Mouse (Mus musculus): ENCODE results near the gene Ptprt. TPM values are rescaled to one million over a fixed set of nuclear protein-coding genes. Genes with fewer than 3 reads are reported as not detected.
A peak's percentile ranks its signal among the peaks of the same experiment; 100 is the strongest.

The Ptprt gene
- total and polyA plus RNA-seq, 2 experiments from 2014 or later = 15.7 to 68.3 TPM

DNA sequence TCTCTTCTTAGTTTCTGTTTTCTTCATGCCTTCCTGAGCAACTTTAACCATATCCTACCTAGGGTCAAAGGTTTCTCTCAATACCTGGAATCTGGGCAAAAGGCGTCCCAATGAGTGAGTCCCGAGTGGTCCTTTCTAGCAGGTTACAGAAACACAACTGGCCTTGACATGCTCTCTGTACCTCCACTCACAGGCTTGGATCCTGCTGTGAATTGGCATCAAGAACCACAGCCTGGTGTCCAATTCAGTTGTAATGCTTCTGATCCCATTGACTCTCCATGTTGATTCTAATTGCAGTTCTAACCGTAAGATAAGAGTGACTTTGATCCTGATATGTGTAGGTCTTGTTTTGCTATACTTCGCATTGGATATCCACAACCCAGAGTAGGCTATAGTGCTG is 776.5 kb downstream of the Ptprt start:
- no peaks in the 10 kb centered on the region for H3K4me1 ChIP-seq (ENCODE audit: insufficient read depth, low read length)
- no peak for TF ChIP-seq CTCF (IDR thresholded peaks at IDR 0.05; ENCODE audit: low read depth)
- no peaks in the 10 kb centered on the region for H3K9me3 ChIP-seq (ENCODE audit: low read length)
- no peaks in the 10 kb centered on the region for H3K36me3 ChIP-seq (ENCODE audit: insufficient read depth, low read length)
- H3K4me2 ChIP-seq (ENCODE audit: low read depth, low read length) = no peak overlapping the region
- H3K27ac ChIP-seq = no peak overlapping the region
- no peaks in the 10 kb centered on the region for H3K27me3 ChIP-seq (ENCODE audit: insufficient read depth, low read length)
- DNase-seq (ENCODE audit: low spot score) (no peak), ATAC-seq (no peak)
- no peak overlapping the region for H3K4me3 ChIP-seq (ENCODE audit: low read length)
- H3K9ac ChIP-seq (replicated peaks; ENCODE audit: low read length) = no peak overlapping the region
- 88% methylated on average over 4 of the region's 4 CpGs for WGBS

- Histone ChIP-seq H3K36me3 (ENCODE audit: insufficient read depth, low read length) (no peaks in the 10 kb centered on the region), H3K9me3 (ENCODE audit: low read length) (no peaks in the 10 kb centered on the region), H3K27me3 (ENCODE audit: insufficient read depth, low read length) (no peaks in the 10 kb centered on the region), H3K4me3 (ENCODE audit: low read length) (no peak overlapping the region), H3K4me2 (ENCODE audit: low read depth, low read length) (no peak overlapping the region), H3K4me1 (ENCODE audit: insufficient read depth, low read length) (no peaks in the 10 kb centered on the region), H3K27ac (no peak overlapping the region), H3K9ac (replicated peaks; ENCODE audit: low read length) (no peak overlapping the region)
- 47% methylated on average over 4 of the region's 4 CpGs for WGBS
- no peak for TF ChIP-seq CTCF (IDR thresholded peaks at IDR 0.05; ENCODE audit: low read depth)
- ATAC-seq = no peak
- DNase-seq (ENCODE audit: low spot score) = peak; percentile 28
These were observed 778.4 kb downstream of the Ptprt start for GRCm38 (mm10) chr2:161882580-161882979.

- 70% methylated on average over 3 of the region's 3 CpGs for WGBS
- Histone ChIP-seq H3K9me3 (ENCODE audit: low read length) (no peaks in the 10 kb centered on the region), H3K4me3 (ENCODE audit: low read length) (no peak overlapping the region), H3K27me3 (ENCODE audit: insufficient read depth, low read length) (no peaks in the 10 kb centered on the region), H3K36me3 (ENCODE audit: insufficient read depth, low read length) (no peaks in the 10 kb centered on the region), H3K9ac (replicated peaks; ENCODE audit: low read length) (no peak overlapping the region), H3K4me2 (ENCODE audit: low read depth, low read length) (no peak overlapping the region), H3K27ac (no peak overlapping the region), H3K4me1 (ENCODE audit: insufficient read depth, low read length) (no peaks in the 10 kb centered on the region)
- ATAC-seq (no peak), DNase-seq (ENCODE audit: low spot score) (no peak)
- TF ChIP-seq CTCF (IDR thresholded peaks at IDR 0.05; ENCODE audit: low read depth) = no peak
These were observed 780.0 kb downstream of the Ptprt start for GRCm38 (mm10) chr2:161880941-161881340.

- WGBS = 61% methylated on average over 4 of the region's 4 CpGs
- H3K27ac ChIP-seq = no peak overlapping the region
- no peak overlapping the region for H3K4me3 ChIP-seq (ENCODE audit: low read length)
- H3K36me3 ChIP-seq (ENCODE audit: insufficient read depth, low read length) = no peaks in the 10 kb centered on the region
- no peaks in the 10 kb centered on the region for H3K27me3 ChIP-seq (ENCODE audit: insufficient read depth, low read length)
- no peak overlapping the region for H3K4me2 ChIP-seq (ENCODE audit: low read depth, low read length)
- ATAC-seq (no peak), DNase-seq (ENCODE audit: low spot score) (peak; percentile 33)
- no peaks in the 10 kb centered on the region for H3K9me3 ChIP-seq (ENCODE audit: low read length)
- TF ChIP-seq CTCF (IDR thresholded peaks at IDR 0.05; ENCODE audit: low read depth) = no peak
- no peak overlapping the region for H3K9ac ChIP-seq (replicated peaks; ENCODE audit: low read length)
- no peaks in the 10 kb centered on the region for H3K4me1 ChIP-seq (ENCODE audit: insufficient read depth, low read length)
These were observed 795.7 kb downstream of the Ptprt start for GRCm38 (mm10) chr2:161865231-161865630.

DNA sequence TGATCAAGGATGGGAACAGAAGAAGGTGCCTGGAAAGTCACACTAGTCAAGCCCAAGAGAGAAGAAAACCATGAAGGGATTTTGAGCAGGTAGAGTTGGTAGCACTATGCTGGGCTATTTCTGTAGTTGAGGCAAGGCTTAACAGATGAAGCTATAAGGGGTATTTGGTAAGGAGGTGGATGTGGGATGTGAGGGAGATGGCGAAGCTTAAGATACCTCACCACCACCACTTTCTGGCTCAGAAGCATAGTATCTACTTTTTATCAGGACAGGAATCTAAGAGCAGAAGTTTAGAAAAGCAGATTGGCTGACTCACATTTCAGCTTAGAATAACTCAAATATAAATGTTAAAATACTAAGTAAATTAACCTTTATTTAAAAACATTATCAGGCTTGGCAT is 802.1 kb downstream of the Ptprt start:
- H3K9me3 ChIP-seq (ENCODE audit: low read length) = no peaks in the 10 kb centered on the region
- DNase-seq (ENCODE audit: low spot score) (no peak), ATAC-seq (no peak)
- H3K9ac ChIP-seq (replicated peaks; ENCODE audit: low read length) = no peak overlapping the region
- no peak overlapping the region for H3K27ac ChIP-seq
- H3K36me3 ChIP-seq (ENCODE audit: insufficient read depth, low read length) = no peaks in the 10 kb centered on the region
- TF ChIP-seq CTCF (IDR thresholded peaks at IDR 0.05; ENCODE audit: low read depth) = no peak
- H3K4me2 ChIP-seq (ENCODE audit: low read depth, low read length) = no peak overlapping the region
- no peaks in the 10 kb centered on the region for H3K27me3 ChIP-seq (ENCODE audit: insufficient read depth, low read length)
- H3K4me3 ChIP-seq (ENCODE audit: low read length) = no peak overlapping the region
- no peaks in the 10 kb centered on the region for H3K4me1 ChIP-seq (ENCODE audit: insufficient read depth, low read length)
- WGBS = 86% methylated on average over 1 of the region's 1 CpGs

DNA sequence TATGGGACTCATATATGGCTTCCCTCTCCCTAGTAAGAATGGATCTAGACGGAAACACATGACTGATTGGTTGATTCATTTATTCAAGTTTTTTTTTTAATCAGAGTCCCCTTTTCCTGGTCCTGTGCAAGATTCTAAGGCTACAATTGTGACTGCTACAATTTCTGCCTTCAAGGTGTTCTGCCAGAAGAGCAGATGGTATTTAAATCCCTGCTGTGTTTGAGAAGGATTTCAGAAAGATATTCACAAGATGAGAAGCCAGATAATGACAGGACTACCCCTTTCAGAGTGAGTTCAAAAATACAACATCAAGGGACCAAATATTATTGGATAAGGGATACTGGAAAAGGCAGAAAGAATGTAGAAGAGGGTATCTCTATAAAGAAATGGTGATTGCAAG is 802.6 kb downstream of the Ptprt start:
- H3K4me2 ChIP-seq (ENCODE audit: low read depth, low read length) = no peak overlapping the region
- no peaks in the 10 kb centered on the region for H3K9me3 ChIP-seq (ENCODE audit: low read length)
- H3K4me1 ChIP-seq (ENCODE audit: insufficient read depth, low read length) = no peaks in the 10 kb centered on the region
- DNase-seq (ENCODE audit: low spot score) (peak; percentile 60), ATAC-seq (no peak)
- H3K9ac ChIP-seq (replicated peaks; ENCODE audit: low read length) = no peak overlapping the region
- no peak overlapping the region for H3K27ac ChIP-seq
- no peaks in the 10 kb centered on the region for H3K27me3 ChIP-seq (ENCODE audit: insufficient read depth, low read length)
- 49% methylated on average over 1 of the region's 1 CpGs for WGBS
- no peak for TF ChIP-seq CTCF (IDR thresholded peaks at IDR 0.05; ENCODE audit: low read depth)
- H3K36me3 ChIP-seq (ENCODE audit: insufficient read depth, low read length) = no peaks in the 10 kb centered on the region
- H3K4me3 ChIP-seq (ENCODE audit: low read length) = no peak overlapping the region

GRCm38 (mm10) chr2:161835001-161835400 is 825.9 kb downstream of the Ptprt start:
- 67% methylated on average over 4 of the region's 4 CpGs for WGBS
- H3K4me2 ChIP-seq (ENCODE audit: low read depth, low read length) = no peak overlapping the region
- no peaks in the 10 kb centered on the region for H3K36me3 ChIP-seq (ENCODE audit: insufficient read depth, low read length)
- no peak for TF ChIP-seq CTCF (IDR thresholded peaks at IDR 0.05; ENCODE audit: low read depth)
- H3K9me3 ChIP-seq (ENCODE audit: low read length) = no peaks in the 10 kb centered on the region
- no peak overlapping the region for H3K4me3 ChIP-seq (ENCODE audit: low read length)
- ATAC-seq (no peak), DNase-seq (ENCODE audit: low spot score) (no peak)
- H3K27me3 ChIP-seq (ENCODE audit: insufficient read depth, low read length) = no peaks in the 10 kb centered on the region
- no peak overlapping the region for H3K9ac ChIP-seq (replicated peaks; ENCODE audit: low read length)
- peaks cover 4% of the 10 kb centered on the region; the same call in 1 of the 2 replicates for H3K4me1 ChIP-seq (ENCODE audit: insufficient read depth, low read length)
- H3K27ac ChIP-seq = no peak overlapping the region
